Mouse (Mus musculus) layer of hippocampus, adult 18-20 months (tissue): Measurements from ENCODE around the gene Bmp8b. TPM values are rescaled to one million over a fixed set of nuclear protein-coding genes. Genes with fewer than 3 reads are reported as not detected.

Experiments used
- DNase-seq, 2 experiments: peaks; one replicate each; pipeline ENCODE4 v3.0.0; 2022; ENCODE audit warnings: low spot score in 2 of 2
- total RNA-seq, 2 experiments: library from RNA; stranded (reverse); gene quantifications; 2 replicates each; pipeline ENCODE4 v1.2.3; 2021

Bmp8b gene
- total RNA-seq, 2 experiments from 2014 or later: not detected

- no peak for DNase-seq
Measured at GRCm38 (mm10) chr4:123171811-123172210, 66.8 kb downstream of the Bmp8b start.

Other genes starting within 250 kb of the Bmp8b start
- gene Cap1, start 219.1 kb upstream of the Bmp8b start, total RNA-seq: 100 to 1,000 TPM; 296 to 307 TPM
- 10 to 100 TPM; 44.8 to 48.9 TPM for gene Mfsd2a, start 144.0 kb upstream of the Bmp8b start, total RNA-seq
- 10 to 100 TPM; 30.1 to 32.4 TPM for gene Mycl, start 109.5 kb upstream of the Bmp8b start, total RNA-seq
- gene Trit1, start 88.6 kb upstream of the Bmp8b start, total RNA-seq: 10 to 100 TPM; 19.5 to 20.2 TPM
- gene Oxct2b, start 11.1 kb downstream of the Bmp8b start, total RNA-seq: not detected
- gene Ppie, start 34.8 kb downstream of the Bmp8b start, total RNA-seq: 10 to 100 TPM; 21.6 to 22.0 TPM
- 100 to 1,000 TPM; 476 to 553 TPM for gene Hpcal4, start 78.1 kb downstream of the Bmp8b start, total RNA-seq
- 10 to 100 TPM; 15.9 to 16.1 TPM for gene Nt5c1a, start 96.3 kb downstream of the Bmp8b start, total RNA-seq
- gene Heyl, start 128.4 kb downstream of the Bmp8b start, total RNA-seq: 1 to 10 TPM; 1.7 to 2.7 TPM
- gene Pabpc4, start 157.2 kb downstream of the Bmp8b start, total RNA-seq: 10 to 100 TPM; 40.3 to 47.0 TPM
- not detected for gene Oxct2a, start 218.5 kb downstream of the Bmp8b start, total RNA-seq
- not detected for gene Bmp8a, start 238.1 kb downstream of the Bmp8b start, total RNA-seq